Mouse (Mus musculus): ENCODE measurements at regions not wholly inside any gene's neighbourhood (a gene's known extent, or its start where the extent isn't known, plus 50 kb on each side); places are given as distances from the start of the nearest gene placed in this dataset.

- no peak for TF ChIP-seq CTCF (IDR thresholded peaks at IDR 0.05)
- no peak for TF ChIP-seq EP300 (IDR thresholded peaks at IDR 0.05)
Measured at GRCm38 (mm10) chr16:56352888-56353287, 124.8 kb upstream of the Abi3bp start.

Measured in lung, postnatal 0 days (tissue).